8 mouse cellular contexts compared by ENCODE assay signal in genomic region chr15:97831242-97831986, GRCm38 (mm10). TPM values are rescaled to one million over a fixed set of nuclear protein-coding genes. Genes with fewer than 3 reads are reported as not detected.
DNase-seq lines count a peak whose midpoint lies in the region; ATAC-seq and TF ChIP-seq lines count a peak whose summit lies in the region.

No protein-coding gene starts in this region.

- H3K79me2 ChIP-seq in C2C12 (ENCODE audit: control insufficient read depth, insufficient read depth): peaks cover 56% of the 10 kb centered on the region

- H3K4me1 ChIP-seq in kidney, adult 2 months (ENCODE audit: control insufficient read depth, insufficient read depth, low read length): peaks cover 22% of the 10 kb centered on the region
- peaks cover 33% of the 10 kb centered on the region for H3K4me1 ChIP-seq in lung, adult 2 months (ENCODE audit: control insufficient read depth, insufficient read depth, low read length)
- peaks cover 63% of the 10 kb centered on the region for H3K4me1 ChIP-seq in neural tube, embryonic 15.5 days

- peak overlapping the region; percentile 61 for H3K4me2 ChIP-seq in neural tube, embryonic 15.5 days

- peak overlapping the region; percentile 93 for H3ac ChIP-seq in C2C12 (ENCODE audit: control insufficient read depth, insufficient read length, low read depth)

- H3K36me3 ChIP-seq in C2C12 (ENCODE audit: control insufficient read depth, insufficient read depth): peaks cover 13% of the 10 kb centered on the region
- no peaks in the 10 kb centered on the region for H3K36me3 ChIP-seq in kidney, adult 2 months (ENCODE audit: control insufficient read depth, insufficient read depth, low read length)
- no peaks in the 10 kb centered on the region for H3K36me3 ChIP-seq in neural tube, embryonic 15.5 days

- peak; percentile 22 for TF ChIP-seq CTCF in C2C12 (IDR thresholded peaks at IDR 0.05; ENCODE audit: control insufficient read depth, insufficient read depth, insufficient read length)
- no peak for TF ChIP-seq CTCF in kidney, adult 2 months (conservative IDR thresholded peaks at IDR 0.05; ENCODE audit: insufficient read depth, insufficient read length, low read depth, low read length)
- TF ChIP-seq CTCF in lung, adult 2 months (IDR thresholded peaks at IDR 0.05; ENCODE audit: insufficient read depth, low read length): no peak

- ATAC-seq in neural tube, embryonic 15.5 days (ENCODE audit: low FRiP score): peak; percentile 85

- no peaks in the 10 kb centered on the region for H3K9me3 ChIP-seq in neural tube, embryonic 15.5 days (replicated peaks)

- no peaks in the 10 kb centered on the region for H3K27me3 ChIP-seq in C2C12 (ENCODE audit: control insufficient read depth, insufficient read depth, insufficient read length)
- no peaks in the 10 kb centered on the region for H3K27me3 ChIP-seq in kidney, adult 2 months (replicated peaks; ENCODE audit: control insufficient read depth, insufficient read depth, low read length)
- H3K27me3 ChIP-seq in neural tube, embryonic 15.5 days (replicated peaks): no peaks in the 10 kb centered on the region

- peak overlapping the region; percentile 79 for H3K4me3 ChIP-seq in C2C12 (ENCODE audit: insufficient read depth, poor library complexity, severe bottlenecking)
- peak overlapping the region; percentile 65 for H3K4me3 ChIP-seq in kidney, adult 2 months (ENCODE audit: insufficient read depth, low read depth, low read length)
- H3K4me3 ChIP-seq in lung, adult 2 months (replicated peaks; ENCODE audit: extremely low read depth, low read depth, low read length): peak overlapping the region; percentile 52
- H3K4me3 ChIP-seq in neural tube, embryonic 15.5 days (replicated peaks): peak overlapping the region; percentile 61

- WGBS in kidney, adult 2 months: under 1% methylated on average over 83 of the region's 84 CpGs
- WGBS in lung, adult 2 months: under 1% methylated on average over 62 of the region's 84 CpGs
- 1% methylated on average over 71 of the region's 84 CpGs for WGBS in neural tube, embryonic 15.5 days

- DNase-seq in T-cell, adult 2 months (ENCODE audit: low spot score): peak; percentile 57
- DNase-seq in embryo, embryonic 11 days: peak; percentile 84
- DNase-seq in heart, adult 9 months (ENCODE audit: low spot score in 2 of 2): peak; percentile 79 to 84
- peak; percentile 78 for DNase-seq in kidney, adult 2 months
- peak; percentile 77 for DNase-seq in lung, adult 2 months
- peak; percentile 65 for DNase-seq in urinary bladder, adult 2 months (ENCODE audit: low spot score)

- TF ChIP-seq POLR2A in kidney, adult 2 months (IDR thresholded peaks at IDR 0.05; ENCODE audit: low read depth, low read length): no peak
- TF ChIP-seq POLR2A in lung, adult 2 months (IDR thresholded peaks at IDR 0.05; ENCODE audit: borderline replicate concordance, extremely low read depth, low read depth, low read length): peak; percentile 62; the same call in 1 of the 2 replicates

- peaks cover 45% of the 10 kb centered on the region for H3K79me3 ChIP-seq in C2C12 (ENCODE audit: low read depth)

- H3K27ac ChIP-seq in kidney, adult 2 months (ENCODE audit: insufficient read depth, low read depth, low read length): peak overlapping the region; percentile 98
- peak overlapping the region; percentile 96 for H3K27ac ChIP-seq in neural tube, embryonic 15.5 days (replicated peaks)

- H3K9ac ChIP-seq in neural tube, embryonic 15.5 days (replicated peaks): peak overlapping the region; percentile 87

TF ChIP-seq in C2C12, 6 proteins besides CTCF, POLR2A, EP300 and RAD21:
- TF ChIP-seq FOSL1 (IDR thresholded peaks at IDR 0.05; ENCODE audit: insufficient read depth, low read length, poor library complexity, severe bottlenecking) (no peak), MAX (IDR thresholded peaks at IDR 0.05) (no peak), USF1 (IDR thresholded peaks at IDR 0.05; ENCODE audit: low read depth) (no peak), MYOD1 (IDR thresholded peaks at IDR 0.05; ENCODE audit: control insufficient read depth, insufficient read length, low read depth) (no peak)
TF ChIP-seq in C2C12: peak in this region for 0.

RNA-seq across cellular contexts. Expression of gene Hdac7, which starts 12.9 kb away (rescaled TPM):
- polyA plus RNA-seq in C2C12 (2012; fragmentation: generic; extraction: Trizol): 41.2 TPM
- 41.6 and 45.4 TPM in 2 replicates for polyA plus RNA-seq in kidney, adult 2 months (2012; rRNA removed)
- 254 and 294 TPM in 2 replicates for polyA plus RNA-seq in lung, adult 2 months (2012; rRNA removed)
- polyA plus RNA-seq in neural tube, embryonic 15.5 days (2015; fragmentation: Nextera tagmentation; extraction: Ambion mirVana): 26.5 and 32.1 TPM in 2 replicates
- polyA plus RNA-seq in urinary bladder, adult 2 months (2012; rRNA removed): 45.3 and 45.8 TPM in 2 replicates

RNA-seq across cellular contexts. Expression of gene Slc48a1, which starts 53.1 kb away (rescaled TPM):
- polyA plus RNA-seq in C2C12 (2012; fragmentation: generic; extraction: Trizol): 148 TPM
- 182 and 203 TPM in 2 replicates for polyA plus RNA-seq in kidney, adult 2 months (2012; rRNA removed)
- 158 and 174 TPM in 2 replicates for polyA plus RNA-seq in lung, adult 2 months (2012; rRNA removed)
- 99.0 and 101 TPM in 2 replicates for polyA plus RNA-seq in neural tube, embryonic 15.5 days (2015; fragmentation: Nextera tagmentation; extraction: Ambion mirVana)
- polyA plus RNA-seq in urinary bladder, adult 2 months (2012; rRNA removed): 72.4 and 91.1 TPM in 2 replicates

Comparison
In these comparisons a context has a peak if more than half of its experiments do, and no peak if none do; other contexts are left out.
1. Peak in every context shown above with its lines: DNase-seq, ATAC-seq, H3K4me3 ChIP-seq and H3K27ac ChIP-seq.